Mouse (Mus musculus) macrophage (primary cell): ENCODE results near the gene Polr2g. TPM values are rescaled to one million over a fixed set of nuclear protein-coding genes. Genes with fewer than 3 reads are reported as not detected.
A peak's percentile ranks its signal among the peaks of the same experiment; 100 is the strongest.

Source experiments
- H3K27ac ChIP-seq: fragments of 350-480 bp; formaldehyde crosslinking; 2 replicates; pipeline ENCODE4 v1.9.0; 2021
- H3K36me3 ChIP-seq: fragments of 350-480 bp; formaldehyde crosslinking; 2 replicates; pipeline ENCODE4 v1.9.0; 2021; ENCODE audit errors: inconsistent target
- H3K4me3 ChIP-seq: fragments of 350-480 bp; formaldehyde crosslinking; 2 replicates; pipeline ENCODE4 v1.9.0; 2021; ENCODE audit errors: inconsistent target
- H3K79me2 ChIP-seq: fragments of 350-480 bp; formaldehyde crosslinking; 2 replicates; pipeline ENCODE4 v1.9.0; 2021; ENCODE audit errors: inconsistent target
- WGBS: methylation state at CpG from one replicate; pipeline ENCODE4 v1.1.7; 2026; ENCODE audit warnings: inconsistent platforms; ENCODE audit not compliant: missing documents; 5-methylcytosine and 5-hydroxymethylcytosine counted together
- polyA plus RNA-seq: library from polyadenylated mRNA; stranded (reverse); fragments of 250-400 nt; gene quantifications from 3 replicates; pipeline ENCODE4 v1.2.4, GENCODE M21; 2018; ENCODE audit warnings: inconsistent platforms

Polr2g gene
- polyA plus RNA-seq, 1 experiment from 2014 or later, result 87.6 TPM

DNA sequence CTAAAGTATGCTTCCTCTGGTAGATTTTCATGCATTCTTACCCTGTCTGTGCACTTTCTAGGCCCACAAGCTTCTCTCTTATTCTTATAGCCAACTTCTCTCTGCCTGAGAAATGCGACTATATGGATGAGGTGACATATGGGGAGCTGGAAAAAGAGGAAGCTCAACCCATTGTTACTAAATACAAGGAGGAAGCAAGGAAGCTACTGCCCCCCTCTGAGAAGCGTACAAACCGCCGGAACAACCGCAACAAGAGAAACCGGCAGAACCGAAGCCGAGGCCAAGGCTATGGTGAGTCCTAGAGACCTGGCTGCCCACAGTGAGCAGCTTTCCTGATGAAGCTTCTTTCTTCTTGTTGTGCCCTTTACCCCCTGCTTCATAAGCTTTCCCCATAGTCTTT, 31.3 kb upstream of the Polr2g start, which contains the start of gene AC129217.1:
Gene AC129217.1, plus strand, starts transcription at position 114 of the 400 bp plus-strand sequence.
- Histone ChIP-seq H3K4me3 (no peak within 1 kb of the TSS), H3K27ac (peak within 1 kb of the TSS; percentile 66), H3K79me2 (peaks cover 59% of the 10 kb centered on the region), H3K36me3 (peaks cover 65% of the 10 kb centered on the region)
- WGBS, result 4% methylated on average over 8 of the region's 8 CpGs

DNA sequence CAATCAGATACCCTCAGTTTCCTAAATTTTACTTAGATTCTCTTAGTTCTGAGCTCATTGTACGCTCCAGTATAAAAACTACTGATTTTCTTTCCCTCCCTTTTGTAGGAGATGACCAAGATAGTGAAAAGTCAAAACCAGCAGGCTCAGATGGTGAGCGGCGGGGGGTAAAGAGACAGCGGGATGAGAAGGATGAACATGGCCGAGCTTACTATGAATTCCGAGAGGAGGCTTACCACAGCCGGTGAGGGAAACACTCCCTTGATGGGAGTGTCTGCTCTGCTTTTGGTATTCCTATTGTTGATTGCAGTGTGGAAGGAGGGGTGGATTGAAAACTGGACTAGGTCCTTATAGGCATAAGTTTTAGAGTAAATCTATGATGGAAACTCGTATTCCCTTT, 24.3 kb upstream of the Polr2g start:
- peaks cover 82% of the 10 kb centered on the region for H3K79me2 ChIP-seq
- H3K4me3 ChIP-seq, result no peak overlapping the region
- peaks cover 50% of the 10 kb centered on the region for H3K36me3 ChIP-seq
- H3K27ac ChIP-seq, result no peak overlapping the region
- 86% methylated on average over 8 of the region's 8 CpGs for WGBS

DNA sequence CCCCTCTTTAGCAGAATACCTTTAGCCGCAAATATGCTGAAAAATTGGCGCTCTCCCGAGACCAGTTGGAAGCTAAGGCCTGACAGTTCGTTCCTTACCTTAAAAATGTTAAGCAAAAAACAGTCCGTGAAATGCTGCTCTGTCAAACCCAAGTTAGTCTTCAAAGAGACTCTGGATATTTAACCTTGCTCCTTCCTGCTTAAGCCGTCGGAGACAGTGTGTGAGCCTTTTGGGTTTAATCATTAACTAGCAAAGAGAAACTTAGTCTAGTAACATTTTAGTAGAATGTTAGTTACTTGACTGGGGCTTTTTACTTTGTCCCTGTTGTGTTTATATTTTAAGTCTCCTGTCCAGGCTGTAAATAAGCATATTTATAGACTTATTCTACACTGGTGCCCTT, 22.8 kb upstream of the Polr2g start:
- 3% methylated on average over 7 of the region's 7 CpGs for WGBS
- Histone ChIP-seq H3K36me3 (peaks cover 39% of the 10 kb centered on the region), H3K27ac (peak overlapping the region; percentile 96), H3K4me3 (peak overlapping the region; percentile 95), H3K79me2 (peaks cover 82% of the 10 kb centered on the region)

DNA sequence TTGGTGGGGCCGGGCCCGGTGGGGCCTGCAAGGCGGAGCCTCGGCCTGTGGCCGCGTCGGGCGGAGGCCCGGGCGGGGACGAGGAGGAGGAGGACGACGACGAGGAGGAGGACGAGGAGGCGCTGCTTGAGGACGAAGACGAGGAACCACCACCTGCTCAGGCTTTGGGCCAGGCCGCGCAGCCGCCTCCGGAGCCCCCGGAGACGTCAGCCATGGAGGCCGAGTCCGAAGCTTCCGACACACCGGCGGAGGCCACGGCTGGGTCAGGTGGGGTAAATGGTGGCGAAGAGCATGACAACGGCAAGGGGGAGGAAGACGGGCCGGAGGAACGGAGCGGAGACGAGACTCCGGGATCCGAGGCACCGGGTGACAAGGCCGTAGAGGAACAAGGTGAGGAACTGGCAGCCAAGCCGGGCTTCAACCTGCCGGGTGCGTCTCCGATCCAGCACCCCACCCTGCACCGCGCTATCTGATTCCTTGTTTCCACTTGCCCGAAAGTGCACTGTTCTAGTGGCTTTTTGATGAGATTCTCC, 22.1 kb upstream of the Polr2g start:
- Histone ChIP-seq H3K36me3 (peaks cover 38% of the 10 kb centered on the region), H3K27ac (peak overlapping the region; percentile 96), H3K4me3 (peak overlapping the region; percentile 95), H3K79me2 (peaks cover 82% of the 10 kb centered on the region)
- under 1% methylated on average over 48 of the region's 48 CpGs for WGBS

DNA sequence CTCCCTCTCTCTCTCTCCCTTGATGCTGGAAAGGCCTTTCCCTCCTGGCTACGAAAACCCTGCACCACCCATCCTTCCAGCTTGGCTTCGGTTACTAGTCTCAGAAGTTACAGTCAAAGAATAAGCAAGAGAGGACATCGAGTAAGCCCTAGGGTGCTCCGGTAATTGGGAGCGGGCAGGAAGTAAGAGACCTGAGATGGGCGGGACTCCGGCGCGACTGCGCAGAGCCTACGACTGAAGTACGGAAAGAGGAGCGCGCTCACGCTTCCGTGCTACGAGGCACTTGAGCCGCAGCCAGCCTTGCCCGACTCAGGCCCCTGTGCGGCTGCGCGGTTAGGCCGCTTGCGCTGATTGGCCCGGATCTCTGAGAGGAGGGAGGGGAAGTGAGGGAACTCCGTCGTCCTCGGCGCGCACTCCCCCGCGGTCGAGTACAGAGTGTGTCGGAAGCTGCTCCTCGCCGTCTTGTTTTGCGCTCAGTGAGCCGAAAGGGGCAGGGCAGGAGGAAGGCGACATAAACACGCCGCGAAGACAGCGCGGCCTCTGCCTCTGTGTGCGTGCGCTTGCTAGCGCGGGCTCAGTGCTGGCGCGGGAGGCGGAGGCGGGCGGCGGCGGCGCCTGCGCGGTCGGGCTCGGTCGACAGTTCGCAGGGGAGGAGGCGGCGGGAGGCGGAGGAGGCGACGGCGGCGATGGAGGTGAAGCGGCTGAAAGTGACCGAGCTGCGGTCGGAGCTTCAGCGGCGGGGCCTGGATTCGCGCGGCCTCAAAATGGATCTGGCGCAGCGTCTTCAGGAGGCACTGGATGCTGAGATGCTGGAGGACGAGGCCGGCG, 21.4 kb upstream of the Polr2g start, which contains the start of gene Hnrnpul2:
Gene Hnrnpul2, plus strand, starts transcription at position 415 of the 828 bp plus-strand sequence.
- H3K27ac ChIP-seq, result peak within 1 kb of the TSS; percentile 96
- WGBS, result 2% methylated on average over 70 of the region's 83 CpGs
- H3K79me2 ChIP-seq, result peaks cover 82% of the 10 kb centered on the region
- peak within 1 kb of the TSS; percentile 95 for H3K4me3 ChIP-seq
- H3K36me3 ChIP-seq, result peaks cover 35% of the 10 kb centered on the region

DNA sequence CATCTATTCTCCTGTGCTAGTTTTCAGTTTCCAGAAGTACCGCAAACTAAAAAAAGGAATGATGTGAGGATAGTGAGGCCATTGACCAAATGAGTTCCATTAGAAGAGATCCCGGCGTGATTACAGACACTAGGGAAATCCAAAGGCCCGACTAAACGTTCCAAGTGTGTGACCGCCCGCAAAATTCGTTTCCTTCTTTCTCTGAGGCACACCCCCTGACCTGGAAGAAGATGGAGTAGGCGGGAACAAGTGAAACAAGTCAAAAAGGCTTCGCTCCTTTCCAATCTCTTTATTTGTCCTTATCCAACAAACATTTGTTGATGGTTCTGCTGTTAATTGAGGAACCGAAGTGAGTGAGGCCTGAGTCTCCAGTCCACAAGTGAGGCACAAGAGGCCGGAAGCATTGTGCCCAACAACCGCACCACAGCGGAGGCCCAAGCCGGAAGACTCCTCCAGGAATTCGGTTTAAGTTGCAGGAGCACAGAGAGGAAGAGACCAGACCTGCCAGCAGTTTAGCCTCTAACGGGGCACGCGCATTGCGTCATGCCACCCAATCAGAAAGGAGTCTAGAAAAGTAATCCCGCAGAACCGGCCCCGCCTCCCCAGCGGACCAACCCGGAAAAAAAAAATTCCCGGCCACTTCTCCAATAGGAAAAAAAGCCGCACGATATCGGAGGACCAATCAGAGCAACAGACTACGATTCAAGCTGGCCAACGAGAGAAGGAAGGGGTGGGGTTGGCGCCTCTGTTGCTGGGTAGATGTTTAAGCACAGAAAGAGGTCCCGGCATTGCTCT, 20.6 kb upstream of the Polr2g start, which contains the start of gene Ttc9c:
Gene Ttc9c, minus strand, starts transcription at position 533 of the 795 bp plus-strand sequence.
- Histone ChIP-seq H3K27ac (peak within 1 kb of the TSS; percentile 96), H3K4me3 (peak within 1 kb of the TSS; percentile 95), H3K79me2 (peaks cover 82% of the 10 kb centered on the region), H3K36me3 (peaks cover 31% of the 10 kb centered on the region)
- 1% methylated on average over 32 of the region's 33 CpGs for WGBS

DNA sequence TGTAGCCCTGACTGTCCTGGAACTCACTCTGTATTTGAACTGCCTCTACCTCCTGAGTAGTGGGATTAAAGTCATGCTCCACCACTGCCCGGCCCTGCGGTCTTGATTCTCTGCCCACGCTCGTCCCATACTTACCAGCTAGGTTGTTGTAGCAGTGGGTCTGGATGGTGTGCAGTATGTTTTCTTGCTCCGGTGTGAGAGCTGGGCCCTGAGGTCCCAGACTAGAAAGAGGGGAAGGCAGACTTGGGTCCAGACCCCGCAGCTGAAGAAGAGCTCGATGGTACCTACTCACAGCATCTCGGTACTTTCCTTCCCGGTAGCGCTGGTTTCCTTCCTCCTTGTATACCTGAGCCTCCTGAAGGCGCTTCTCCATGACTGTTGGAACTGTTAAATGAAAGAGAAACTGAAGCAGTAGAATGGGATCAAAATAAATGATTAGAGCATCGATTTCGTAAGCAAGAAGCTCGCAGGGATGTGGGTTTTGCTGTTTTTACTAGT, 20.0 kb upstream of the Polr2g start:
- peak overlapping the region; percentile 96 for H3K27ac ChIP-seq
- 17% methylated on average over 13 of the region's 14 CpGs for WGBS
- H3K79me2 ChIP-seq, result peaks cover 82% of the 10 kb centered on the region
- peaks cover 31% of the 10 kb centered on the region for H3K36me3 ChIP-seq
- peak overlapping the region; percentile 95 for H3K4me3 ChIP-seq

DNA sequence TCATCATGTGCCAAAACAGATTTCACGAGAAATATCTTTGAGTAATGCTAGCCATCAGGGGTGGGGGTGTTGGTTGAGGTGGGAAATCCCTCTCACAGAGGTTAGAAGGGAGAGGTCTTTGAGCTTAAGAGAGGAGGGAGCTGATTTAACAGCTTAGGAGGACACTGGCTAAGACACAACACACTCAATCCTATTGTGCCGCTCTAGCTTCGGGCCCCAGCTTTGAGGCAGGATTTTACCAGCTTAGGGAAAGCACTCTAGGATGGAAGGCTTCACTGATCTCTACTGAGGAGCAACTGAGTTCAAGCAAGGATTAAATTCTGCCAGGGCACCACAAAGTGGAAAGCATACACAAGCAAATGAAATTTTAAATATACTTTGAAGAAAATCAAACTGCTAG, 18.6 kb upstream of the Polr2g start:
- H3K36me3 ChIP-seq, result peaks cover 35% of the 10 kb centered on the region
- H3K4me3 ChIP-seq, result no peak overlapping the region
- H3K27ac ChIP-seq, result no peak overlapping the region
- WGBS, result 68% methylated on average over 3 of the region's 3 CpGs
- H3K79me2 ChIP-seq, result peaks cover 75% of the 10 kb centered on the region

DNA sequence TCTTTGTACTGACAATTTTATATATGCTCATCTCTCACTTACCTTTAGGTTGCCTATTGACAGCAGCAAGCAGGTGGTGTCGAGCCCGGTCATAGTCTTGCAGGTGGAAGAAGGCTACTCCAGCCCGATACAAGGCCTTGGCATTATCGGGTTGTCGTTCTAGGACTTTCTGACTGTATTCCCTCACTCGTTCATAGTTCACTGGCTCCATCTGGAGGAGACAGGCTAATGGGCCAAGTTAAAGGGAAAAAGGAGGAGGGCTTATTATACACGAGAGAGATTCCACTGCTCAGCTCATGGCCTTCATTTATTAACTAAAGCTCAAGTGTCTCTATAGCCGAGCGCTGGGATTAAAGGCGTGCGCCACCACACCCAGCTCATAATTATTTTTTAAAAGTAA, 17.4 kb upstream of the Polr2g start:
- no peak overlapping the region for H3K4me3 ChIP-seq
- H3K27ac ChIP-seq, result no peak overlapping the region
- peaks cover 64% of the 10 kb centered on the region for H3K79me2 ChIP-seq
- H3K36me3 ChIP-seq, result peaks cover 45% of the 10 kb centered on the region
- 88% methylated on average over 9 of the region's 11 CpGs for WGBS

DNA sequence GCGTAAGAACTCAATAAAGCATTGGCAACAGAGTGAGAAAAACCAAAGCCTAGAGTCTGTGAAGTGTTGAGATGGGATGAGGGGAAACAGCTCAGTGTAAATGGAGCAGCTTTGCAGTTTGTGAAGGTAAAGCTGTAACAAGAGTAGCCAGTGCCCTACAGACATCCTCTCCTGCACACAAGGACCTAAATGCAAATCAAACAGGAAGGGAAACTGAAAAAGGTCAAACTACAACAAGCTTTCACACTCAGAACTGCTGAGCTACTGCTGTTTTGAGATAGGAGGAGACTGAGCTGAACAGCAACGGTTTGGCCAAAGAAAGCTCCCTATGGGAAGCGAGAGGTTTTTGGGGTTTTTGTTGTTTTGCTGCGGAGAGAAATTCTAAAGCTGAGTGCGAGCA, 8.4 kb upstream of the Polr2g start:
- peaks cover 5% of the 10 kb centered on the region; the same call in 1 of the 2 replicates for H3K79me2 ChIP-seq
- H3K36me3 ChIP-seq, result peaks cover 17% of the 10 kb centered on the region
- H3K4me3 ChIP-seq, result no peak overlapping the region
- peak overlapping the region; percentile 18 for H3K27ac ChIP-seq
- 70% methylated on average over 5 of the region's 5 CpGs for WGBS

DNA sequence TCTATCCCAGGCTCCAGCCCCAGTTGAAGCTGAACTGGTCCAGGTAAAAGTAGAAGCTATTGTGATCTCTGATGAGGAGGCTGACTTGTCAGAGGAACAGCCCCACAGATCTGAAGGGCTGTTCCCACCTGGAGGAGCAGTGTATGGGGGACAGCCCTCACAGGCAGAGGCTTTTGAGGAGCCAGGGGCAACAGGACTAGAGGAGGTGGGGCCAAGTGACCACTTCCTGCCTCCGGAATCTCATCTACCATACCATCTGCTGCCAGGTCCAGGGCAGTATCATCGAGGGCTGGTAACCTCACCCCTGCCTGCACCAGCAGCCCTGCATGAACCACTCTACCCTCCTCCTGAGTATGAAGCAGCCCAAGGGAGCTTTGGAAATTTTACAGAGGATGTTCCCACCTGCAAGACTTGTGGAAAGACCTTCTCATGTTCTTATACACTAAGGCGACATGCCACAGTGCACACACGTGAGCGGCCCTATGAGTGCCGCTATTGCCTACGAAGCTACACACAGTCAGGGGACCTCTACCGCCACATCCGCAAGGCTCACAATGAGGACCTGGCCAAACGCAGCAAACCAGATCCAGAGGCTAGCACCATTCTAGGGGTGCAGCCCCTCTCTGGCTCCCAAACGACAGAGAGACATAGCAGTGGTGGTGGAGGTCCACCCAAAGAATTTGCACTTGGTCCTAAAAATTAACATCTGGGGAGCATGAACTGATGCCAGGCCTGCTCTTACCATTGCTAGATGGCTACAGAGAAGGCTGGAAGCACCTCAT, 5.7 kb upstream of the Polr2g start:
- no peak overlapping the region for H3K4me3 ChIP-seq
- WGBS, result 73% methylated on average over 10 of the region's 11 CpGs
- 0 out of 2 replicates have a peak overlapping the region, but pooled peaks have one; percentile 84 for H3K27ac ChIP-seq

DNA sequence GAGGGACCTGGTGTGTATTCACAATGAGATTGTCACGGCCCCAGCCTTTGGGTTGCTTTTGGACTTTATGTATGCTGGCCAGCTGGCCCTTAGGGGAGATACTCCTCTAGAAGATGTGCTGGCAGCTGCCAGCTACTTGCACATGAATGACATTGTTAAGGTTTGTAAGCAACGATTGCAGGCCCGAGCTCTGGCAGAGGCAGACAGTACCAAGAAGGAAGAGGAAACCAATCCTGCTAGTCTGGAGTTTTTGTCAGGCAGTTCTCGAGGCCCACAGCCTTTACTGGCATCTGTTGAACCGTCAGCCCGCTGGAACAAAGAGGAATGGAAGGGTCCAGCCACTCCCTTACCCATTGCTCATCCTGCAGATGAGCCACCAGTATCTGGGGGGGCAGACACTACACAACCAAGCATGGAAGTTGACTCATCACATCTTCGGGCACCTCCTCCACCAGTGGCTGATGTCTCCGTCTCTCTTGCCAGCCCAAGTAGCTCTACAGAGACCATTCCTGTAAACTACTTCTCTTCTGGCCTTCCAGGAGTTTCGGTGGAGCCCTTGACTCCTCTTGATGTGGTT, 4.9 kb upstream of the Polr2g start:
- Histone ChIP-seq H3K36me3 (no peaks in the 10 kb centered on the region), H3K4me3 (no peak overlapping the region), H3K79me2 (peaks cover 5% of the 10 kb centered on the region; the same call in 1 of the 2 replicates), H3K27ac (peak overlapping the region; percentile 84)
- 73% methylated on average over 9 of the region's 9 CpGs for WGBS

More for the DNA sequence above, 5.7 kb upstream of the Polr2g start:
- H3K79me2 ChIP-seq, result peaks cover 5% of the 10 kb centered on the region; the same call in 1 of the 2 replicates
- no peaks in the 10 kb centered on the region for H3K36me3 ChIP-seq

DNA sequence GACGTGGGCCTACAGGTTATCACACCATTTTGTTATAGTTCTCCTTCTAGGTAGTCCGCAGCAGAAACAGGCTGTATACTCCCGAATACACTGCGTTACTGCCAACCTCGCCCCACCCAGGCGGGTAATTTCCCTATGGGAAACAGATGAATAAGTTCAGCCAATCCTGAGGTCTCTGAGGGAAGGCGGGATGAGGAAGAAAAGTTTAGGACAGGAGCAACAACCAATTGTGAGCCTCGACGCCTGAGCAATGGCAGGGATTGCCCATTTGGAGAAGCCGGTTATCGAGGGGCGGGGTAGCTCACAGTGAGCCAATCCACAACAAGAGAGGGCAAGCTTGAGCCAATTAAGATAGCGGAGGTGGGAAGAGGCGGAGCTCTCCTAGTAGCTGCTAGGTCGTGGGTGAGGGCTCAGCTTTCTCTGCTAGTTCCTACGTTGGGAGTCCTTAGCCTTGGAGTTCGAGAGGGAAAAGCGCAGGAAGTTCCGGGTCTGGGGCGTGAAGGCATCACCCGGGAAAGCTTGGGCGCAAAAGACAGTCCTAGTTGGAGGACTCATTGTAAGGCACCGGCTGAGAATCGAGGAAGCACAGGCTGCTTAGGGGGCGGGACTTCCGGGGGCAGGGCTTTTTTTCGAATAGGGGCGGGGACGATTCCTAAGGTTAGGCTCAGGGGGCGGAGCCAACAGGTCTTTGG, 3.9 kb upstream of the Polr2g start, which contains the start of gene Zbtb3:
Gene Zbtb3, plus strand, starts transcription at position 426 of the 692 bp plus-strand sequence.
- Histone ChIP-seq H3K36me3 (no peaks in the 10 kb centered on the region), H3K4me3 (peak within 1 kb of the TSS; percentile 70), H3K27ac (peak within 1 kb of the TSS; percentile 84), H3K79me2 (peaks cover 14% of the 10 kb centered on the region)
- WGBS, result under 1% methylated on average over 30 of the region's 30 CpGs
